Mouse (Mus musculus) WW6 (cell line): ENCODE data around the gene Ric1.
A peak's percentile ranks its signal among the peaks of the same experiment; 100 is the strongest.
"Not testable (repeated sequence)": the region's sequence is repeated elsewhere in the genome, so short reads cannot be mapped to it uniquely, and the experiment has no call there.

ENCODE experiments used
- DNase-seq: peaks from one replicate; pipeline ENCODE4 v3.0.0-alpha.2; 2013; ENCODE audit warnings: low read depth, low spot score

Gene Ric1

GRCm38 (mm10) chr19:29497874-29498273, 24.2 kb upstream of the Ric1 start:
- DNase-seq: no peak

- no peak for DNase-seq
Observed at GRCm38 (mm10) chr19:29498842-29499456, 23.1 kb upstream of the Ric1 start.

- DNase-seq: no peak
Observed at GRCm38 (mm10) chr19:29500333-29500732, 21.7 kb upstream of the Ric1 start.

GRCm38 (mm10) chr19:29501106-29501505, 21.0 kb upstream of the Ric1 start:
- peak; percentile 54 for DNase-seq

GRCm38 (mm10) chr19:29501507-29501906, 20.6 kb upstream of the Ric1 start:
- DNase-seq: peak; percentile 61

GRCm38 (mm10) chr19:29504131-29504530, 18.0 kb upstream of the Ric1 start:
- no peak for DNase-seq

GRCm38 (mm10) chr19:29505617-29506016, 16.5 kb upstream of the Ric1 start:
- DNase-seq: peak; percentile 40

- no peak for DNase-seq
Observed at GRCm38 (mm10) chr19:29508208-29508607, 13.9 kb upstream of the Ric1 start.

- no peak for DNase-seq
Observed at GRCm38 (mm10) chr19:29509857-29510256, 12.2 kb upstream of the Ric1 start.

- no peak for DNase-seq
Observed at GRCm38 (mm10) chr19:29511826-29512225, 10.3 kb upstream of the Ric1 start.

GRCm38 (mm10) chr19:29513111-29513766, 8.8 kb upstream of the Ric1 start:
- DNase-seq: no peak

- no peak for DNase-seq
Observed at GRCm38 (mm10) chr19:29514130-29514529, 8.0 kb upstream of the Ric1 start.

GRCm38 (mm10) chr19:29515386-29515785, 6.7 kb upstream of the Ric1 start:
- no peak for DNase-seq

GRCm38 (mm10) chr19:29515991-29516390, 6.1 kb upstream of the Ric1 start:
- DNase-seq: peak; percentile 38

- DNase-seq: no peak
Observed at GRCm38 (mm10) chr19:29518409-29518808, 3.7 kb upstream of the Ric1 start.

GRCm38 (mm10) chr19:29518922-29519321, 3.2 kb upstream of the Ric1 start:
- no peak for DNase-seq

GRCm38 (mm10) chr19:29520996-29521560, 1.0 kb upstream of the Ric1 start:
- DNase-seq: no peak

- DNase-seq: peak; percentile 18
Observed at GRCm38 (mm10) chr19:29522445-29523229, 555 bp downstream of the Ric1 start.

GRCm38 (mm10) chr19:29523230-29523582, 1.1 kb downstream of the Ric1 start:
- no peak for DNase-seq

GRCm38 (mm10) chr19:29523701-29524100, 1.6 kb downstream of the Ric1 start:
- DNase-seq: no peak

GRCm38 (mm10) chr19:29524614-29525013, 2.5 kb downstream of the Ric1 start:
- no peak for DNase-seq

- DNase-seq: not testable (repeated sequence)
Observed at GRCm38 (mm10) chr19:29525588-29525987, 3.5 kb downstream of the Ric1 start.
